Comparison of ENCODE assay signal across 8 mouse cellular contexts in genomic region chr2:129129412-129129929, GRCm38 (mm10). TPM values are rescaled to one million over a fixed set of nuclear protein-coding genes. Genes with fewer than 3 reads are reported as not detected.
A peak's percentile ranks its signal among the peaks of the same experiment; 100 is the strongest.
DNase-seq lines count a peak whose midpoint lies in the region; ATAC-seq and TF ChIP-seq lines count a peak whose summit lies in the region.

Gene Chchd5 (plus strand): TSS chr2:129129700.

- H3K79me3 ChIP-seq in C2C12 (ENCODE audit: low read depth), result peaks cover 8% of the 10 kb centered on the region

- peak within 1 kb of the TSS; percentile 91 for H3K9ac ChIP-seq in heart, embryonic 11.5 days (ENCODE audit: low read depth, low read length)
- peak within 1 kb of the TSS; percentile 85 for H3K9ac ChIP-seq in kidney, embryonic 16.5 days (replicated peaks; ENCODE audit: low read length)
- H3K9ac ChIP-seq in liver, adult 2 months (ENCODE audit: low read depth, low read length), result peak within 1 kb of the TSS; percentile 86

- peak within 1 kb of the TSS; percentile 91 for H3K27ac ChIP-seq in heart, embryonic 11.5 days (ENCODE audit: low read depth, low read length)
- H3K27ac ChIP-seq in kidney, embryonic 16.5 days (ENCODE audit: low read length), result peak within 1 kb of the TSS; percentile 98
- H3K27ac ChIP-seq in liver, adult 2 months (replicated peaks; ENCODE audit: insufficient read depth, low read depth, low read length), result peak within 1 kb of the TSS; percentile 71

- H3K27me3 ChIP-seq in C2C12 (ENCODE audit: control insufficient read depth, insufficient read depth, insufficient read length), result no peaks in the 10 kb centered on the region
- no peaks in the 10 kb centered on the region for H3K27me3 ChIP-seq in erythroblast, embryonic 14.5 days (ENCODE audit: control insufficient read depth)
- H3K27me3 ChIP-seq in heart, embryonic 11.5 days (ENCODE audit: control insufficient read depth, insufficient read depth, low read length), result no peaks in the 10 kb centered on the region
- H3K27me3 ChIP-seq in kidney, embryonic 16.5 days (ENCODE audit: insufficient read depth, low read length), result no peaks in the 10 kb centered on the region
- H3K27me3 ChIP-seq in liver, adult 2 months (ENCODE audit: control insufficient read depth, insufficient read depth, low read length), result no peaks in the 10 kb centered on the region
- H3K27me3 ChIP-seq in myocyte (ENCODE audit: control insufficient read depth, insufficient read depth, insufficient read length), result no peaks in the 10 kb centered on the region
- H3K27me3 ChIP-seq in splenic B cell, adult 2 months (ENCODE audit: control insufficient read depth, insufficient read depth, low read length, poor library complexity, severe bottlenecking), result no peaks in the 10 kb centered on the region

- peaks cover 24% of the 10 kb centered on the region for H3K79me2 ChIP-seq in C2C12 (ENCODE audit: control insufficient read depth, insufficient read depth)
- no peaks in the 10 kb centered on the region for H3K79me2 ChIP-seq in liver, adult 2 months (ENCODE audit: control insufficient read depth, insufficient read depth, low read length)
- H3K79me2 ChIP-seq in myocyte (ENCODE audit: control insufficient read depth, insufficient read depth), result peaks cover 11% of the 10 kb centered on the region

- H3K36me3 ChIP-seq in C2C12 (ENCODE audit: control insufficient read depth, insufficient read depth) (peaks cover 39% of the 10 kb centered on the region), myocyte (ENCODE audit: control insufficient read depth, insufficient read depth) (peaks cover 6% of the 10 kb centered on the region)
- peaks cover 61% of the 10 kb centered on the region for H3K36me3 ChIP-seq in erythroblast, embryonic 14.5 days (ENCODE audit: control insufficient read depth)
- peaks cover 25% of the 10 kb centered on the region for H3K36me3 ChIP-seq in heart, embryonic 11.5 days (ENCODE audit: control insufficient read depth, insufficient read depth, low read length)
- H3K36me3 ChIP-seq in kidney, embryonic 16.5 days (ENCODE audit: insufficient read depth, low read length), result peaks cover 60% of the 10 kb centered on the region
- peaks cover 16% of the 10 kb centered on the region for H3K36me3 ChIP-seq in liver, adult 2 months (ENCODE audit: control insufficient read depth, insufficient read depth, low read length)
- peaks cover 6% of the 10 kb centered on the region for H3K36me3 ChIP-seq in splenic B cell, adult 2 months (ENCODE audit: control insufficient read depth, insufficient read depth, low read length, poor library complexity, severe bottlenecking)

- peak; percentile 98 for ATAC-seq in heart, embryonic 11.5 days (replicated peaks; ENCODE audit: insufficient number of reproducible peaks, low FRiP score, low TSS enrichment)
- peak; percentile 100 for ATAC-seq in kidney, embryonic 16.5 days (ENCODE audit: low FRiP score, low TSS enrichment)

- H3K4me1 ChIP-seq in erythroblast, embryonic 14.5 days (ENCODE audit: control insufficient read depth), result peaks cover 37% of the 10 kb centered on the region
- H3K4me1 ChIP-seq in heart, embryonic 11.5 days (ENCODE audit: control insufficient read depth, insufficient read depth, low read length), result peaks cover 10% of the 10 kb centered on the region; the same call in 1 of the 2 replicates
- peaks cover 12% of the 10 kb centered on the region for H3K4me1 ChIP-seq in kidney, embryonic 16.5 days (ENCODE audit: insufficient read depth, low read length)
- H3K4me1 ChIP-seq in liver, adult 2 months (ENCODE audit: control insufficient read depth, insufficient read depth, low read length), result peaks cover 9% of the 10 kb centered on the region

- under 1% methylated on average over 35 of the region's 35 CpGs for WGBS in heart, embryonic 11.5 days (ENCODE audit: insufficient replicate concordance)
- WGBS in kidney, embryonic 16.5 days, result 0% methylated on average over 35 of the region's 35 CpGs
- 1% methylated on average over 35 of the region's 35 CpGs for WGBS in liver, adult 2 months

- no peak for TF ChIP-seq CTCF in C2C12 (IDR thresholded peaks at IDR 0.05; ENCODE audit: control insufficient read depth, insufficient read depth, insufficient read length)
- no peak for TF ChIP-seq CTCF in brain, embryonic 14.5 days (IDR thresholded peaks at IDR 0.05; ENCODE audit: borderline replicate concordance, extremely low read depth, insufficient read depth, insufficient read length)
- no peak for TF ChIP-seq CTCF in liver, adult 2 months (IDR thresholded peaks at IDR 0.05; ENCODE audit: low read depth, low read length)

- no peaks in the 10 kb centered on the region for H3K9me3 ChIP-seq in erythroblast, embryonic 14.5 days (ENCODE audit: control insufficient read depth, low read length)
- H3K9me3 ChIP-seq in heart, embryonic 11.5 days (replicated peaks; ENCODE audit: control insufficient read depth, low read length), result no peaks in the 10 kb centered on the region; the same call in 1 of the 2 replicates
- peaks cover 12% of the 10 kb centered on the region for H3K9me3 ChIP-seq in kidney, embryonic 16.5 days (ENCODE audit: low read length)

- TF ChIP-seq POLR2A in brain, embryonic 14.5 days (IDR thresholded peaks at IDR 0.05; ENCODE audit: borderline replicate concordance, extremely low read depth, insufficient read depth, insufficient read length, poor library complexity, severe bottlenecking), result peak; percentile 69; the same call in 1 of the 2 replicates
- peak; percentile 89 for TF ChIP-seq POLR2A in liver, adult 2 months (IDR thresholded peaks at IDR 0.05; ENCODE audit: extremely low read depth, insufficient read depth, low read length)
- TF ChIP-seq POLR2A in myocyte (IDR thresholded peaks at IDR 0.05; ENCODE audit: insufficient read length, low read depth), result peak; percentile 79

- H3K4me3 ChIP-seq in C2C12 (ENCODE audit: insufficient read depth, poor library complexity, severe bottlenecking) (peak within 1 kb of the TSS; percentile 75), myocyte (peak within 1 kb of the TSS; percentile 69)
- peak within 1 kb of the TSS; percentile 67 for H3K4me3 ChIP-seq in erythroblast, embryonic 14.5 days (replicated peaks)
- peak within 1 kb of the TSS; percentile 72 for H3K4me3 ChIP-seq in heart, embryonic 11.5 days (ENCODE audit: low read depth, low read length)
- H3K4me3 ChIP-seq in kidney, embryonic 16.5 days (ENCODE audit: low read length), result peak within 1 kb of the TSS; percentile 73
- H3K4me3 ChIP-seq in liver, adult 2 months (ENCODE audit: insufficient read depth, low read depth, low read length), result peak within 1 kb of the TSS; percentile 78

- H3ac ChIP-seq in C2C12 (ENCODE audit: control insufficient read depth, insufficient read length, low read depth) (peak within 1 kb of the TSS; percentile 88), myocyte (ENCODE audit: control insufficient read depth, insufficient read length) (peak within 1 kb of the TSS; percentile 74)

- DNase-seq in brain, embryonic 14.5 days (ENCODE audit: low read depth), result peak; percentile 99
- DNase-seq in liver, adult 2 months (ENCODE audit: extremely low read depth, low read depth, low spot score), result peak; percentile 97
- DNase-seq in splenic B cell, adult 2 months (ENCODE audit: low read depth, low spot score), result peak; percentile 79

- H3K4me2 ChIP-seq in heart, embryonic 11.5 days, result peak within 1 kb of the TSS; percentile 83
- H3K4me2 ChIP-seq in kidney, embryonic 16.5 days (replicated peaks; ENCODE audit: low read depth, low read length), result peak within 1 kb of the TSS; percentile 69
- H3K4me2 ChIP-seq in myocyte (ENCODE audit: low read depth), result peak within 1 kb of the TSS; percentile 95

TF ChIP-seq in C2C12, 6 proteins besides CTCF, POLR2A, EP300 and RAD21:
- TF ChIP-seq MYOG (IDR thresholded peaks at IDR 0.05; ENCODE audit: control insufficient read depth, extremely low read depth, insufficient read length), result no peak
- TF ChIP-seq MAX (IDR thresholded peaks at IDR 0.05), result peak; percentile 85

TF ChIP-seq in myocyte, 11 proteins besides CTCF, POLR2A, EP300 and RAD21:
- TF ChIP-seq MYOD1 (IDR thresholded peaks at IDR 0.05; ENCODE audit: control insufficient read depth in 1 of 3, insufficient read length in 2 of 3, low read depth in 2 of 3) (no peak), TCF3 (IDR thresholded peaks at IDR 0.05; ENCODE audit: insufficient read length, low read depth) (no peak), SRF (IDR thresholded peaks at IDR 0.05; ENCODE audit: control insufficient read depth, insufficient read length, low read depth) (peak; percentile 55), POLR2AphosphoS2 (IDR thresholded peaks at IDR 0.05; ENCODE audit: insufficient read length, low read depth) (peak; percentile 85), MYOG (IDR thresholded peaks at IDR 0.05; ENCODE audit: control insufficient read depth in 1 of 3, insufficient read depth in 1 of 3, insufficient read length in 2 of 3, low read depth in 2 of 3) (peak in 1 of 3 experiments; percentile 13), MAX (IDR thresholded peaks at IDR 0.05; ENCODE audit: low read depth) (no peak), CEBPB (IDR thresholded peaks at IDR 0.05; ENCODE audit: insufficient read depth, poor library complexity, severe bottlenecking) (no peak), E2F4 (IDR thresholded peaks at IDR 0.05; ENCODE audit: insufficient read depth) (no peak), REST (IDR thresholded peaks at IDR 0.05; ENCODE audit: insufficient read depth, insufficient read length) (no peak), TCF12 (IDR thresholded peaks at IDR 0.05; ENCODE audit: insufficient read depth, poor library complexity, severe bottlenecking) (no peak)

RNA-seq across cellular contexts. Expression of gene Chchd5, which starts in this region (rescaled TPM):
- polyA plus RNA-seq in C2C12 (2012; fragmentation: generic; extraction: Trizol), result 27.1 TPM
- 23.4 and 31.6 TPM in 2 replicates for polyA plus RNA-seq in brain, embryonic 14.5 days (2012; rRNA removed)
- polyA plus RNA-seq in erythroblast, embryonic 14.5 days (2012), result 0.43 and 1.6 TPM in 2 replicates
- 18.2 and 20.1 TPM in 2 replicates for polyA plus RNA-seq in heart, embryonic 11.5 days (2014; fragmentation: Nextera tagmentation; extraction: Ambion mirVana)
- polyA plus RNA-seq in kidney, embryonic 16.5 days (2015; fragmentation: Nextera tagmentation; extraction: Ambion mirVana), result 26.1 and 27.0 TPM in 2 replicates
- total RNA-seq in liver, adult 2 months (2014; rRNA removed), result 9.9 and 10.1 TPM in 2 replicates
- 41.2 and 60.2 TPM in 2 replicates for polyA plus RNA-seq in liver, adult 2 months (2012; rRNA removed)
- polyA plus RNA-seq in myocyte (2012; fragmentation: generic; extraction: Trizol), result 36.8 TPM

Comparison
In these comparisons a context has a peak if more than half of its experiments do, and no peak if none do; other contexts are left out.
1. Peak in every context shown above with its lines: DNase-seq, ATAC-seq, H3K4me3 ChIP-seq and H3K27ac ChIP-seq.